Mouse (Mus musculus) lung, postnatal 14 days (tissue): Measurements from ENCODE around the gene Lbhd2.

Experiments
- DNase-seq: peaks from one replicate; pipeline ENCODE4 v3.0.0; 2021

The Lbhd2 gene

DNA sequence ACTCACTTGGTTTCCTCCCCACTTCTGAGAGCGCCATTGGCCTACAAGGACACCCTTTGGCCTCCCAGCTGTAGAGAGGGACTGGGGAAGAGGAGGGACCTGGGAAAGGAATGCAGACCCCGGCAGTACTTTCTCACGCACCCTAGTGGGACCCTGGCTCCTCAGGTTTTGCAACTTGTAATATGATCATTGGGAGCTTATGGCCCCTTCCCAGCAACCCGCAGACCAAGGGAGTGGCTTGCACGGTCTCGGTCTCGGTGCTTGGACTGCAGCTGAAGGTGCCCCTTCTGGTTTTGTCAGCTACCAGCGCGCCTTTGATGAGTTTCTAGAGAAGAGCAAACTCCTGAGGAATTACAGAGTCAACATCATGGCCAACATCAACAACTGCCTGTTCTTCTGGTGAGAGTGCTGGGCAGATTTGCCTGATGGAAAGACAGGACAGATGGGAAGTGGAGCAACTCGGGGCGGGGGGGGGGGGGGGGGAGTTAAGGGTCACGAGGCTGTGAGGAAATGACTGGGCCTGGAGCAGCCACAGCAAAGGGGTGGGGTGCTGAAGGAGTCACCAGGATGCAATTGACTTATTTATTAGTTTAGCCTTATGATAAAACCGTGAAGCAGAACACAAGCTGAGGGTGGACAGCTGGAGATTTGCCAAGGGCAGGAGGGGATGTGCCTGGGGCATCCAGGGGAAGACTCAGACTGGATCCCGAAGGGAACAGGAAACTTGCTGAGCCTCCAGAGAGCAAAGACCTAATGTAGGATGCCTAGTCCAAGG lies 42.5 kb downstream of the Lbhd2 start:
- DNase-seq: no peak

GRCm38 (mm10) chr12:111450359-111450758 lies 43.8 kb downstream of the Lbhd2 start:
- DNase-seq: no peak

GRCm38 (mm10) chr12:111451561-111451960 lies 45.0 kb downstream of the Lbhd2 start:
- DNase-seq: no peak

DNA sequence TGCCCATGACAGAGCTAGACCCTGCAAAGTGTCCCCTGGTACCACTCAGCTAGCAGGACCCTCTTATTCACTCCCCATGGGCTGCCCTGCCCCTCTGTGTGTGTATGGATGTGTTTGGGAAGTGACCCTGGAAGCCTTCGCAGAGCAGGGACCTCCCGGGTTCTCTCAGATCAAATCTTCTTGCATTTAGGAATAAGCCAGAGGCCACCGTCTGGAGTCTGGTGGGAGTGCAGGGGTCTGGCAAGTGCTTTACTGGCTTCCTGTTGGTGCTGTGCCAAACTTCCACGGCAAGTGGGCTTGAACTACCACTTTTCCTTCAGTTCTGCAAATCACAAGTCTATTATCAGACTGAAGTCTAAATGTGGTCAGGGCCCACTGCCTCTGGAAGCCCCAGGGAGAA lies 47.4 kb downstream of the Lbhd2 start:
- no peak for DNase-seq

GRCm38 (mm10) chr12:111454543-111455280 lies 48.1 kb downstream of the Lbhd2 start:
- no peak for DNase-seq

DNA sequence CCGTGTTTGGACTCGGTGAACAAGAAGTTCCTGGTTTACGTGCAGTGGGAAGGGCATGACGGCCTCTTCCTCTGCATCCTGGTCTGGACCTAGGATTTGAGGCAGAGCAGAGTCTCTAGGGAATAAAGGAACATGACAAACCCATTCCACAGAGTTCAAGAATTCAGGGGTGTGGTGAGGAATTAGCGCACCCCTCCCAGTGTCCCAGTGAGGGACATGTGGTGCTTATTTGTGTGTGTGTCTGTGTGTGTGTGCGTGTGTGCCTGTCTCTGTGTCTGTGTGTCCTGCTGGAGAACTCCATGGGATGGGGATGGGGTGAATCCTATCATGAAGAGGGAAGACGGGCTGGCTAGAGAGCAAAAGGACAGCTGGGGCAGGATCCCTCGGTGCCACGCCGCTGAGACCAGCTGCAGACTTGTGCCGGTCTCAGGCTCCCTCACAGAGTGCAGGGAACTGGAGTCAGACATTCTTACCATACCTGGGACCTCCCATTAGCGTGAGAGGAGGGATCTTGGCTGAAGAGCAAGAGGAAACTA lies 48.8 kb downstream of the Lbhd2 start:
- DNase-seq: no peak

DNA sequence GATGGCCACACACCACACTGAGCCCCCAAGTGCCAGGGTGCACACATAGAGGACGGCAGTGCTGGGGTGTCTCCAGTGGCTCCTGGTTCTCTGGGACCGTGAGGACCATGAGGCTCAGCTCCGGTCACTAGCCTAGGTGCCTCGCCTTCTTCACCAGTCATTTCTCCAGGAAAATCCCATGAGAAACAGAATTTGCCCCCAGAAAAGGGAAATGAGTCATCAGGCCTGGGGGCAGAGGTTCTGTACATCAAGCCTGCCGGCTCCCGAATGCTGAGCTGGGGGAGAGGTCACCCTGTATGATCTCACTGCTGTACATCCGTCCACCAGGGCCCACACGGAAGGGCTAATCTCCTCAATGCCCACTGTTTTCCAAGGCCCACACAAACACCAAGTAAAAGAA lies 49.3 kb downstream of the Lbhd2 start:
- DNase-seq: no peak

- no peak for DNase-seq
Observed at GRCm38 (mm10) chr12:111457742-111458141, 51.1 kb downstream of the Lbhd2 start.
